Mouse (Mus musculus) yolk sac, embryonic 10.5 days (tissue): Measurements from ENCODE around the gene Irf7.
A peak's percentile ranks its signal among the peaks of the same experiment; 100 is the strongest.

Experiments
- DNase-seq: peaks from one replicate; pipeline ENCODE4 v3.0.0-alpha.2; 2017; ENCODE audit warnings: low spot score

The Irf7 gene

DNA sequence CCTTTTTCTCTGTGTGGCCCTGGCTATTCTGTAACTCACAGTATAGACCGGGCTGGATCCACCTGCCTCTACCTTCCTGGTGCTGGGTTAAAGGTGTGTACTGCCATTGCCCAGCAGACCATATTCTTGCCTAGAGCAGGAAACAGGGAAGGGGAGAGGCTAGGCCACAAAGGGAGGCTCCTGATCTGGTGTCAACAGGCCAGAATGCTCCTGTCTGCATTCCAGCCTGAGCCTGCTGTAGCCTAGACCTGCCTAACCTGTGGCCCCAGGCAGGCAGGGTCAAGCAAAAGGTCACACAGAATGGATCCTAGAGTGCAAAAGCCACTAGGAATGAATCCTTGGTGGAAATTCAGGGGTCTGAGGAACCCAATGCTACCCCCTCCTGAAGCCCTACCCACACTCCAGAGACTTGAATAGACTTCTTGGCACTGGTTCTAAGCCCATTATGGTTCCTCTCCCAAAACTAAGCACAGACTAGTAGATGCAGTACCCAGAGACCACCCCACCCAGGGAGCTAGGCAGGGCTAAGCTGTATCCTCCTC, 46.7 kb downstream of the Irf7 start:
- peak; percentile 41 for DNase-seq

DNA sequence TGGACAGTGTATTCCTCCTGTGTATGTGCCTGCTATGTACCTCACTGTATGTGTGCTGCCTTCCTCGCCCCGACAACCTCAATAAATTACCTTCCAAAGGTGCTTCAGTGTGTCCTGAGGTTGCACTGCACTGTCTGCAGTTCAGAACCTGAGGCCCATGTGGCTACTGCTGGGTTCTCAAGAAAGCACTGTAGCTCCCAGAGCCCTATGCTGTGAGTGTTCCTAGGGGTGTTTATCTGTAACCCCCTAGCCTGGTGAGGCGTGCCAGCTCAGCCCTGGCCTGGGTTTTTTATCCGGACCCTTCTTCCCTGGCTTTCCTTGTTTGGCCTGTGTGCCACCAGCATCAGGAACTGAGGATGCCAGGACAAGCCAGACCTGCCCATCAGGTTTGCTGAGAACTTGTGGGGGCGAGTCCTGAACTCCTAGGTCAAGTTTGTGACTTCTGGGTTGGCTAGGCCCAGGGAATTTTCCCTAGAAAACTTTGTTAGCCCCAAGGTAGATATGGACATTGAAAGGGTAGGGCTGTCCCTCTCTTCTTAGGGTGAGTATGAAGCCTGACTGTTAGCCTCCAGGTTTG, 47.6 kb downstream of the Irf7 start:
- no peak for DNase-seq

DNA sequence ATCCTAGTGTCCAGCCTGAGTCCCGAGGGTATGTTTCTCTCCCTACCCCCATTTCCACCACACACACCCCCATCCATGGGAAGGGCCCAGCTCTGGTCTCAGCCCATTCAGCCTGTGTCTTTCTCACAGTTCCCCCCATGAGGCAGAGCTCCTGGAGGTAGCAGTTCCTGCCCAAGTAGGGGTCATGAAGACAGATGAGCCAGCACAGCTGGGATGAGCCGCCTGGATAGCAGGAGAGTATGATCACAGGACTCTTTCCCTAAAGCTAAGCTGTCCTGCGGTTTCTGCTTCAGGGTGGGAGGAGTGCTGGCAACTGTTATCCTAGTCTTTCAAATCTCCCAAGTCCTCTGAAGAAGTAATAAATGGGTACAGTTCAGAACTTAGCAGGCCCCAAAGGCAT, 48.1 kb downstream of the Irf7 start:
- DNase-seq = no peak

DNA sequence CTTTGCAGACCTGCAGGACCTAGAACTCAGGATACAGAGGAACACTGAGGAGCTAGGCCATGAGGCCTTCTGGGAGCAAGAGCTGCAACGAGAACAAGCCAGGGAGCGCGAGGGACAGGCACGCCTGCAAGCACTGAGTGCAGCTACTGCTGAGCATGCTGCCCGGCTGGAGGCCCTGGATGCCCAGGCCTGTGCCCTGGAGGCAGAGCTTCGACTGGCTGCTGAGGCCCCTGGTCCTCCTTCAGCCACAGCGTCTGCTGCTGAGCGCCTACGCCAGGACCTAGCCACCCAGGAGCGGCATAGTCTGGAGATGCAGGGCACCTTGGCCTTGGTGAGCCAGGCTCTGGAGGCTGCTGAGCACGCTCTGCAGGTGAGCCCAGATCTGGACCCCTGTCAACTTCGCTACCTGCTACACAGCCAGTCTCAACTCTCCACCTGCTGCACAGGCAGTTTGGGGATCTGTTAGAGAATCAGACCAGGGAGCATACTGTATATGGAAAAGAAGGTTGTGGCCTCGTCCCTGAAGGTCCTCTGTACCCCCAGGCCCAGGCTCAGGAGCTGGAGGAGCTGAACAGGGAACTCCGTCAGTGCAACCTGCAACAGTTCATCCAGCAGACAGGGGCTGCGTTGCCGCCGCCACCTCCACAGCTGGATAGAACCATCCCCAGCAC, 48.8 kb downstream of the Irf7 start:
- no peak for DNase-seq

DNA sequence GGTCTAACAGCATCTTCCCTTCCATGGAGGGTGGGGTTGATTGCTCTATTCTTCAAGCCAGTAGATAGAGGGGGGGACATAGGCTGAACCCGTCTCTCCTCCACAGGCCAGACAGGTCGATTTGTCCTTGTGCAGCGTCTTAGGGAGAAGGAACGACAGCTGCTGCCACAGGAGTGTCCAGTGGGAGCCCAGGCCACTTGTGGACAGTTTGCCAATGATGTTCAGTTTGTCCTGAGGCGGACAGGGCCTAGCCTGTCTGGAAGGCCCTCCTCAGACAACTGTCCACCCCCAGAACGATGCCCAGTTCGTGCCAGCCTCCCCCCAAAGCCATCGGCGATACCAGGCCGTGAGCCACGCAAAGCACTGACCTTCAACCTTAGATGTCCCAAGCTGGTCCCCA, 49.4 kb downstream of the Irf7 start:
- DNase-seq = no peak

DNA sequence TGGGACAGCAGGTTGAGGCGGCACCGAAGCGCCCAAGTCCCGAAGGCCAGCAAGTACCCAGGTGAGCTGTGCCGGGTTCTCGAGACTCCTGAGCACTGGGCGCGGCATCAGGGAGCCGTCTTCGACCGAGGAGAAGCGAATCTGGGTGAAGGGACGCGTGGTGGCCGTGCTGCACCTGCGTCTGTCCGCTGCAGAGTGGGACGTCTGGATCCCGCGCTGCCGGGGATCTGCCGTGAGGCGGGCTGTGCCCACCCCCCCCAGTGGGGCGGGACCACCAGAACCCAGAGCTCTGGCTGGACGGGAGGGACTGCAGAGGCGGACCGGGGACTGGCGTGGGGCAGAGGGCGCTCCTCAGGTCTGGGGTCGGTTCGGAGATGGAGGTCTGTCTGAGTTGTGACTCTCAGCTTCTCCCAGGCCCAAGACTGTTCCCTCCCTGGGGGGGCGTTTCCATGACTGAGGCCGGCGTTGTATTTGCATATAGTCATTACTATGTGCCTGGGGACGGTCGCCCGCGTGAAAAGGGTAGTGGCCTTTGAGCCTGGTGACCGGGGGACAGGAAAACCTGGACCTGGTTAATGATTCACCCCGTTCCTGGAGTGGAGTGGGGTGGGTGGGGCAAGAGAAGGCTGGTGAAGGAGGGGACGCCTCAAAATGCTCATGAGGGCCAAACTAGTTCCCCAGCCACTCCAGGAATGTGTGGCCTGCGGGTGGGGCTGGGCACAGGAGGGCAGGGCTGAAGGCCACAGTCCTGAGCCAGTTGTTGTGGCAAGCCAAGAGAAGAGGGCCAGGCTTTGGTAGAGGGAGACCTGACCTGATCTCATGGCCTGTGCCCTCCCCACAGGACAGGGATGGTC, 50.2 kb downstream of the Irf7 start:
- DNase-seq = peak; percentile 93

DNA sequence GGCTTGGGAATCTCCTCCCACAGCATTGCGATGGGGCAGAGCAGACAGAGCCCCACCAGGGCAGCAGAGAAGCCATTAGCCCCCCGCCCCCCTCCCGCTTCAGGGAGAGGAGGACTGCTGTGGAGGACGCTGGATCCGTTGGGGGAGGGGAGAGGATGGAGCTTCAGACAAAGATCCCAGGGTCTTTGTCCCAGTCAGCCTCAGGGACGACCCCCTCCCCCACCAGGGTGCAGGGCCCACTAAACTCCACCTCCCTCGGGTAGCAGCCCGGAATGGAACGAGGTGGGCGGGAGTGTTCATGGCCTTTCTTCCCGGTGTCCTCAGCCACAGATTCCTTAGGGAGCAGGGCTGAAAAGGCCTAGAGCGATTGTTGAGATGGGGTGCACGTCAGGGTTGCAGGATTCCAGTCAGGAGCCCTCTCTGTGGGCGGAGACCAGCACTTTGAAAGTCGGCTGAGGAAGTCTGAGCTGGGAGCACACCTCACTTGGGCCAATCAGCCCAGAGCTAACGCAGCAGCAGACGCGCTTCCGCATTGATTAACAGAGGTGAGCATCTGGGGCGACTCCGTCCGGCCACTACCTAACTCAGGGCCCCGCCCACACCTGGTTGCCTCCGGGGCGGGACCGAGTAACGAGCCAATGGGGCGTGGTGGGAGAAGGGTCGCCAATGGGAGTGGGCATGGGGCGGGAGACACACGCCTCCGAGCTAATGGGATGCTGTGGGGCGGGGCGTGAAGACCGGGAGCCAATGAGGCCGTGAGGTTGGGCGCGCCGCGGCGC, 51.0 kb downstream of the Irf7 start, which contains the start of gene Rassf7:
Gene Rassf7 (plus strand): TSS at position 760 of the 779 bp plus-strand sequence.
- DNase-seq = peak; percentile 99

DNA sequence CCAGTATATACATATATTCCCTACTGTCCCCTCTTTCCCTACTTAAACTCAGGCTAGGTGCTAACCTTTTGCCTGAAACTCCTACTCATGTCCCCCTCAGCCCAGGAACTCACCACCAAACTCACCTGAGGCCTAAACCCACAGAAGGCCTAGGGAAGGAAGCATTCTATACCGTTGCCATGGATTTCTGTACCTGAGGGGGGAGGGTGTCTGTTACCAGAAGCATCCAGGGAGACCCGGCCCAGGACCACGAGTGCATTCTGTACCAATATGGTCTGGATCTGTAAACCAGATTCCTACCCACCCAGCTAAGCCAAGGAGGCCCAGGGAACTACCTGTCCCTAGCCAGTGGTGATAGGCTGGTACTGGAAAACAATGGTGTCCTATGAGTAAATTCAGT, 52.0 kb downstream of the Irf7 start:
- no peak for DNase-seq

DNA sequence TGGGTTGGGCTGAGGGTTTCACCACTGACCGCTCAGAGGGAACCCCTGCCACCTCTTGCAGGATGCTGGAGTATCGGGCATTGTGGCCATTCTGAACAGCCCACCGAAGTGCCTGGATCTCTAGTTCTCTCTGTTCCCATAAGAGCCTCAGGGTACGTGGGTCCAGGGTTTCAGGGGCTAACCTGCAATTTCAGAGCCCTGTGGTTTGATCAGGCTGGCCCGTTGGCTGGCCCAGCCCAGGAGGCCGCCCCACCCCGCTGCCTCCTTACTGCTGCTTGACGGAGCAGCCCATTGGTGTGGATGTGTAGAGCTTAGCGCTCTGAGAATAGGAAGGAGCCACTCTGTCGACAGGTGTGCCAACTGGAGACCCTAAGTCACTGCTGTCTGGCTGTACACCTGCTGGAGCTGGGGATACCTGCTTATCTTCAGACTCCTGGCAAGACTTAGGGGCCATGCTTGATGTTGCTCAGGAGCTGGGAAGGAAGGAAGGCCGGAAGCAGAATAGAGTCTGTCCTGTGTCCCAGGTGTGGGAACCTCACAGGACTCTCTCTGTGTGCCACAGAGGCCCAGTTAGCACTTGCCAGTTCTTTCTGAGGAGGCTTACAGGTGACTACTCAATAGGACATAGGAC, 52.6 kb downstream of the Irf7 start, which contains the start of gene Lmntd2:
Gene Lmntd2 (minus strand): TSS at position 476 of the 631 bp plus-strand sequence.
- DNase-seq = no peak

DNA sequence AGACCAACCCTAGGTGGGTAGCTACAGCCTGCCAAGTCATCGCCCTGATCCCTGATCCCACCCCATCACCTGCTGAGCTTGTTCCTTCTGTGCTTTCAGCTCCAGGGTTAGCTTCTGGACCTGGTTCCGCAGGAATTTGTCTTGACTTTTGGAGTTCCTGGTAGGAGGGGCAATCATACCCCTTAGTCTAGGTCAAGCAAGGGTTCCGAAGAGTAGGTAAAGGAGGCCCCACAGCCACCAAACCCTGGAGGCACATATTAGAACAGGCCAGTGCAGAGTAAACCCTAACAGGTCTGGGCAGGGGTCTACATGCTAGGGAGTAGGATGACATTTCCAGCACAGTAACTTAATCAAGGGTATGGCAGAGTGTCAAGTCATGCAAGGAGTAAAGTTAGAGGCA, 53.1 kb downstream of the Irf7 start:
- no peak for DNase-seq
